ENCODE assay signal across 1 mouse cellular context in genomic region chr5:120558041-120558440, GRCm38 (mm10).
TF ChIP-seq lines count a peak whose summit lies in the region.

No protein-coding gene starts in this region.

TF ChIP-seq in myocyte, 11 proteins besides CTCF, POLR2A, EP300 and RAD21 (continued from another document):
- TF ChIP-seq POLR2AphosphoS2 (IDR thresholded peaks at IDR 0.05; ENCODE audit: insufficient read length, low read depth), result no peak
- TF ChIP-seq MYOD1 (IDR thresholded peaks at IDR 0.05; ENCODE audit: control insufficient read depth in 1 of 3, insufficient read length in 2 of 3, low read depth in 2 of 3), result no peak
- no peak for TF ChIP-seq SRF (IDR thresholded peaks at IDR 0.05; ENCODE audit: control insufficient read depth, insufficient read length, low read depth)
- TF ChIP-seq CEBPB (IDR thresholded peaks at IDR 0.05; ENCODE audit: insufficient read depth, poor library complexity, severe bottlenecking), result no peak
- no peak for TF ChIP-seq USF1 (IDR thresholded peaks at IDR 0.05; ENCODE audit: low read depth)
- no peak for TF ChIP-seq TCF12 (IDR thresholded peaks at IDR 0.05; ENCODE audit: insufficient read depth, poor library complexity, severe bottlenecking)
- TF ChIP-seq TCF3 (IDR thresholded peaks at IDR 0.05; ENCODE audit: insufficient read length, low read depth), result no peak
